Mouse (Mus musculus): ENCODE data around the gene Ccdc125.
"Not testable (repeated sequence)": the region's sequence is repeated elsewhere in the genome, so short reads cannot be mapped to it uniquely, and the experiment has no call there.

The Ccdc125 gene

DNA sequence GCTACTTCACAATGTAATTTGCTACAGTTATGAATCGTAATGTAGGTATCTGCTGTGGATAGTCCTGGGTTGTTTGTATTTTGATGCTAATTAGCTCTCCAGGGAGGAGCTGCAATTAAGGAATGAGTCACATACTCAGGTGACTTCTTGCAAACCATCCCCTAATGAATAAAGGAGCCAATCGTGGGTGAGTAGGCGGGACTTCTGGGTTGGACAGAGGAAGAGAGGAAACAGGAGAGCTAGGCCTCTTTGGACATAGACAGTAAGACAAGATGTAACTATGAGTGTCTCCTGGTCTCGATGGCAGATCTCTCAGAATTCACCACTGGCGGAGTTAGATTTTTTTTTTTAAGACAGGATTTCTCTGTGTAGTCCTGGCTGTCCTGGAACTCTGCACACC is 52.1 kb downstream of the Ccdc125 start:
- no peak for DNase-seq (ENCODE audit: low read depth)

DNA sequence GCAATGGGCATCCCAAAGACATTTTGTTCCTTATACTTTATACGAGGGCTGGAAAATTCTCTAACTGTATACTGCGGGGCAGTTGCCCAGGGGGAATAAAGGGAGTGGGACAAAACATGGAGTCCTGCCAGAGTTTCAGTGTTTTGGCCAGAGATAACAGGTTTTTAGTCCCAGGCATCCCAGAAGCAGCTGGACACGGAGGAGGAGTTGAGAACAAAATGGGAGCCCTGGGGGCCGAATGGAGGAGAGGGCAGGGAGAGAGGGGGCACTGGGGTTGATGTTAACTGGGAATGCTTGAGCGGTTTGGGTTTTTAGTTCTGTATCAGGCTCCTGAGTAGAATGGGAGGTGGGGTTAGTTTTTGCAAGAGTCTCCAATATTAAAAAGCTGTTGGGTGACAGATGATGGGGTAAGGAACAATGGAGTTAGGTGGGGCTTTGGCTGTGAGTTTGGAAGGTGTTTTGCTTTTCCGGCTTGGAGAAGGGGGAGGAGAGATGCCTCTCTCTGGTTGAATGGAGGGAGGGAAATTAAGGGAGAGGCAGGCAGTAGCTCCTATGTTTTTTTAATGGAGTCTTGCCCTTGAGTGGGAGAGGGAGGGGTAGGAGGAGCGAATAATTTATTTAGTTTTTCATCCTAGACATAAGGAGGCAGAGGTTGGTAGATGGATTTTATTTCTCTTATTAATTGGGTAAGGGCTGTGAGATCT is 54.7 kb downstream of the Ccdc125 start:
- no peak for DNase-seq (ENCODE audit: low read depth)

GRCm38 (mm10) chr13:100725194-100725593 is 55.7 kb downstream of the Ccdc125 start:
- DNase-seq (ENCODE audit: low read depth) = no peak

GRCm38 (mm10) chr13:100728086-100728485 is 58.6 kb downstream of the Ccdc125 start:
- DNase-seq (ENCODE audit: low read depth) = no peak

- not testable (repeated sequence) for DNase-seq (ENCODE audit: low read depth)
Measured at GRCm38 (mm10) chr13:100728530-100728929, 59.0 kb downstream of the Ccdc125 start.

DNA sequence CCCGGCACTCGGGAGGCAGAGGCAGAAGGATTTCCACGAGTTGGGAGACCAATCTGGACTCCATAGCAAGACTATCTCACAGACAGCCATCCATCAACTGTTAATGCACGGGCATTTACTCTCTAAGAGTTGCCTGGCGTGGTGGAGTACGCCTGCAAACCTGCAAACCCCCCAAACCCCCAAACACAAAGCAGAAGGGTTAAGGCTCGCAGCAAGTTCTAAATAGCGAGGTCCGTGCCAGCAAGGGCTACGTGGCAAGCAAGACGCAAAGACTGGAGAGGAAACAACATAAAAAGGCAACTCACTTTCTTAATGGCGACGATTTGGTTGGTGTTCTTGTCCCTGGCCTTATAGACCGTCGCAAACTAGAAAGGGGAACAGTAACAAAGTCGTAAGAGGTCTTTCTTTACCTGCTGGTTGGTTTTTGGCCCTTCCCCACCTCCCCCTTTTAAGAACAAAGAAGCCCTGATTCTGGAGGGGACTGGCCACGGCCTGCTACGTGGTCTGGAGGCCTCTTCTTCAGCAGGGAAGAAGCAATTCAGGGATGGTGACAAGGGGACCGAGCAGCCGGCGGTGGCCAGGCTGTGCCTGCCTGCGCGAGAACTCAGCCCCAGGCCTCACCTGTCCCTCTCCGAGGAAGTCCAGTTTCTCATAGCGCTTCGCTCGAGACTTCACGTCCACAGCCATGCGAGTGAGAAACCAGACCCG is 60.8 kb downstream of the Ccdc125 start:
- DNase-seq (ENCODE audit: low read depth) = no peak

GRCm38 (mm10) chr13:100730861-100731176 is 61.3 kb downstream of the Ccdc125 start, which contains the start of gene Cdk7:
Gene Cdk7, minus strand, starts transcription at chr13:100730939.
- peak; percentile 91 for DNase-seq (ENCODE audit: low read depth)

- DNase-seq (ENCODE audit: low read depth) = not testable (repeated sequence)
Measured at GRCm38 (mm10) chr13:100731462-100732046, 62.0 kb downstream of the Ccdc125 start.

- DNase-seq (ENCODE audit: low read depth) = no peak
Measured at GRCm38 (mm10) chr13:100732756-100733155, 63.2 kb downstream of the Ccdc125 start.

DNA sequence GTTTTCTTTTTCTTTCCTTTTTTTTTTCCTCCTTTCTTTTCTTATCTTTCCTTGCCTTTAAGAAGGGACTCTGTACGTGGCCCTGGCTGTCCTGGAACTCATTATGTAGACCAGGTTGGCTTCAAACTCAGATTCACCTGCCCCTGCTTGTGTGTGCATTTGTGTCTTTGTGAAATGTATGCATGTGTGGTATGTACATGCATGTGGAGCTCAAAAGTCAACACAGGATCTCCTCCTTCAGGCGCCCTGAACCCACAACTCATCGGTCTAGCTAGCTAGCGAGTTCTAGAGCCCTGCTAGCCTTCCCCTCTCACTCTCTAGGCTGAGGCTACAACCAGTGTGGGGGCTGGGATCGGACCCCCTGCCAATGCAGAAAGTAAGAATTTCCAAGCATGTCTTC is 73.3 kb downstream of the Ccdc125 start:
- no peak for DNase-seq (ENCODE audit: low read depth)

GRCm38 (mm10) chr13:100743346-100744035 is 74.0 kb downstream of the Ccdc125 start:
- DNase-seq (ENCODE audit: low read depth) = peak; percentile 22

DNA sequence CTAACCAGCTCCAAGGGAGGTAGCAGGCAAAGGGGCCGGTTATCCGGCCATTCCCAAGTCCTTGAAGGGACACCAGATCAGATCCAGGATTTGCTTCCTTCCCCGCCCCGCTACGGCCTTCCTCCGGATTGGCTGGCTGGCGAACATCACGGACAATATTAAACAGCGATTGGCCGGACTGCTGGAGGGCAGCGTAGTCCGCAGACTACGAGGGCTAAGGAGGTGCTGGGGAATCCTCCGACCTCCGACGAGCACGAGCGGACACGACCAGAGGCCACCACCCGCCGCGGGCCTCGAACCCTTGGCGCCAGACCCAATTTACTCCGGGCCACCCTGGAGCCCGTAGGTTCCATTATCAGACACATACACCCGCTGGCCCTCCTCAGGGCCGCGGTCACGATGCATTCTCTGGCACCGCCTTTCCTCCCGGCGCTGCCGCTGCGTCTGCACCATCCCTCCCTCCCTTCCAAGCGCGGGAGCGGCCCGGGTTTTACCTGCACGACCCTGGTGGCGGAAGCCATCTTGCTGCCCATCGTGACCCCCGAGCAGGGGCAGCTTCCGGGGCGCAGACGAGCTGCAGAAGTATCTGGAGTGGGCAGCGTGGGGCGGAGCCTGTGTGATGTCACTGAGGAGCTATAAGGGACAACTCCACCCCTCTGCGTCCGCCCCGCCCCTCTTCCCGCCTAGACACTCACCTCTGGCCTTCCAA is 74.7 kb downstream of the Ccdc125 start, which contains the start of gene Mrps36:
TSS of gene Mrps36 (minus strand) at position 624 of the 709 bp plus-strand sequence.
- DNase-seq (ENCODE audit: low read depth) = peak; percentile 90

GRCm38 (mm10) chr13:100746090-100746489 is 76.6 kb downstream of the Ccdc125 start:
- DNase-seq (ENCODE audit: low read depth) = no peak

Measured in c-Kit-positive CD71-negative TER-119-negative erythroid progenitor cells, embryonic 14.5 days (primary cell).